Mouse (Mus musculus) embryonic fibroblast, embryonic 13.5 days (primary cell): Measurements from ENCODE around the gene Creb3l2.

ENCODE experiments used
- CTCF ChIP-seq: IDR thresholded peaks from 2 replicates; pipeline ENCODE4 v1.5.1; 2011; ENCODE audit warnings: mild to moderate bottlenecking, control low read depth, low read length, moderate library complexity, borderline replicate concordance; ENCODE audit not compliant: insufficient read depth
- POLR2A ChIP-seq: IDR thresholded peaks from 2 replicates; pipeline ENCODE4 v1.6.1; 2011; ENCODE audit warnings: low read depth, mild to moderate bottlenecking, control low read depth, low read length, moderate library complexity

DNA sequence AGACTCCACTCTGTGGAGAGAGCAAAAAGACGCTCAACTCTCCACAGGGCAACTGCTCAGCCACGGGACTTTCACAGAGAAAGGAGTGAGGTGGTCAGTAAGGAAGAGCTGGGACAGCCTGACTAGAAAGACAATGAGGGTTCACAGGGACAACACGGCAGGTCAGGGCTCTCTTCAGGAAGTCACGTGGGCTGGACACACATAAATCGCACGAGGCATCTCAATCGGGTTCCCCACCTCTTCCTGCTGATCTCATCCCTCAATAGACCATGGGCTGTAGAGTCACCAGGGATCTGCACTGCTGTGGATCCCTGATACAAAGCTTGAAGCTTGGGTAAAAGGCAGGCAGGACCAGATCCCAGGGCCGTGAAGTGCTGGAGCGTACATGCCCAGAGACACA, 88.3 kb downstream of the Creb3l2 start:
- TF ChIP-seq CTCF (no peak), POLR2A (no peak)
